Mouse (Mus musculus) urinary bladder, postnatal 10 days (tissue): ENCODE data around the gene Impad1.
A peak's percentile ranks its signal among the peaks of the same experiment; 100 is the strongest.

Experiments used
- DNase-seq: peaks from one replicate; pipeline ENCODE4 v3.0.0; 2022; ENCODE audit warnings: low spot score

Gene Impad1

GRCm38 (mm10) chr4:4792992-4793834 is at the start of gene Impad1:
Gene Impad1, minus strand, starts transcription at chr4:4793355.
- peak; percentile 28 for DNase-seq

GRCm38 (mm10) chr4:4840145-4840544 is 47.0 kb upstream of the Impad1 start:
- DNase-seq: no peak

GRCm38 (mm10) chr4:4833789-4834295 is 40.7 kb upstream of the Impad1 start:
- DNase-seq: no peak

- DNase-seq: no peak
Observed at GRCm38 (mm10) chr4:4828131-4828530, 35.0 kb upstream of the Impad1 start.

GRCm38 (mm10) chr4:4822119-4822518 is 29.0 kb upstream of the Impad1 start:
- no peak for DNase-seq

- no peak for DNase-seq
Observed at GRCm38 (mm10) chr4:4792141-4792991, 789 bp downstream of the Impad1 start.

- DNase-seq: no peak
Observed at GRCm38 (mm10) chr4:4791180-4791579, 2.0 kb downstream of the Impad1 start.

GRCm38 (mm10) chr4:4785169-4785568 is 8.0 kb downstream of the Impad1 start:
- DNase-seq: no peak

GRCm38 (mm10) chr4:4784305-4784704 is 8.8 kb downstream of the Impad1 start:
- no peak for DNase-seq

- DNase-seq: no peak
Observed at GRCm38 (mm10) chr4:4783686-4783957, 9.5 kb downstream of the Impad1 start.

GRCm38 (mm10) chr4:4782882-4783685 is 10.1 kb downstream of the Impad1 start:
- no peak for DNase-seq

- DNase-seq: no peak
Observed at GRCm38 (mm10) chr4:4779265-4779770, 13.8 kb downstream of the Impad1 start.

GRCm38 (mm10) chr4:4771523-4772114 is 21.5 kb downstream of the Impad1 start:
- DNase-seq: no peak

GRCm38 (mm10) chr4:4765806-4766205 is 27.3 kb downstream of the Impad1 start:
- DNase-seq: no peak

- no peak for DNase-seq
Observed at GRCm38 (mm10) chr4:4758376-4758775, 34.8 kb downstream of the Impad1 start.

- DNase-seq: no peak
Observed at GRCm38 (mm10) chr4:4729427-4729826, 63.7 kb downstream of the Impad1 start.

GRCm38 (mm10) chr4:4726241-4726776 is 66.8 kb downstream of the Impad1 start:
- no peak for DNase-seq

- no peak for DNase-seq
Observed at GRCm38 (mm10) chr4:4723821-4724220, 69.3 kb downstream of the Impad1 start.

- no peak for DNase-seq
Observed at GRCm38 (mm10) chr4:4722081-4722480, 71.1 kb downstream of the Impad1 start.

GRCm38 (mm10) chr4:4717763-4718347 is 75.3 kb downstream of the Impad1 start:
- DNase-seq: no peak
